Mouse (Mus musculus) stomach, postnatal 0 days (tissue): ENCODE results near the gene Uggt2. TPM values are rescaled to one million over a fixed set of nuclear protein-coding genes. Genes with fewer than 3 reads are reported as not detected.

Experiments
- ATAC-seq: fragments of 200-750 bp; cut with Nextera tagmentation; 2 replicates; pipeline ENCODE4 v1.8.0; 2017; ENCODE audit not compliant: low FRiP score, low TSS enrichment
- DNase-seq: peaks from one replicate; pipeline ENCODE4 v3.0.0-alpha.2; 2016; ENCODE audit warnings: low spot score
- H3K27ac ChIP-seq: fragments of 300-500 bp; sonication (generic); replicated peaks from 2 replicates; pipeline ENCODE4 v1.5.1; 2014; ENCODE audit warnings: mild to moderate bottlenecking, control low read depth
- H3K27me3 ChIP-seq: fragments of 300-500 bp; sonication (generic); 2 replicates; pipeline ENCODE4 v1.6.1; 2014; ENCODE audit warnings: low read length; ENCODE audit not compliant: control insufficient read depth, insufficient read depth
- H3K36me3 ChIP-seq: fragments of 300-500 bp; sonication (generic); 2 replicates; pipeline ENCODE4 v1.6.1; 2014; ENCODE audit warnings: low read length, mixed read lengths; ENCODE audit not compliant: control insufficient read depth, insufficient read depth
- H3K4me1 ChIP-seq: fragments of 300-500 bp; sonication (generic); replicated peaks from 2 replicates; pipeline ENCODE4 v1.6.1; 2014; ENCODE audit warnings: antibody characterized with exemption; ENCODE audit not compliant: control insufficient read depth, insufficient read depth
- H3K4me2 ChIP-seq: fragments of 300-500 bp; sonication (generic); replicated peaks from 2 replicates; pipeline ENCODE4 v1.6.1; 2014; ENCODE audit warnings: low read depth, mild to moderate bottlenecking, control low read depth, moderate library complexity
- H3K4me3 ChIP-seq: fragments of 300-500 bp; sonication (generic); 2 replicates; pipeline ENCODE4 v1.5.1; 2014; ENCODE audit warnings: low read depth, low read length, control low read depth
- H3K9ac ChIP-seq: fragments of 300-500 bp; sonication (generic); 2 replicates; pipeline ENCODE4 v1.6.1; 2014; ENCODE audit warnings: mild to moderate bottlenecking, low read length, control low read depth, mixed read lengths
- H3K9me3 ChIP-seq: fragments of 300-500 bp; sonication (generic); 2 replicates; pipeline ENCODE4 v1.6.1; 2016; ENCODE audit warnings: low read length; ENCODE audit not compliant: control insufficient read depth
- CTCF ChIP-seq: IDR thresholded peaks from 2 replicates; pipeline ENCODE4 v1.5.1; 2016; ENCODE audit warnings: antibody characterized with exemption, low read depth, mild to moderate bottlenecking, moderate library complexity
- EP300 ChIP-seq: optimal IDR thresholded peaks from 2 replicates; pipeline ENCODE3; 2016; ENCODE audit warnings: antibody characterized with exemption
- WGBS: fragments of 180-500 bp; shearing (Covaris S2); extraction: QIAGEN DNeasy Blood & Tissue Kit; methylation state at CpG from one replicate; pipeline ENCODE4 v1.1.7; 2014; 5-methylcytosine and 5-hydroxymethylcytosine counted together
- polyA plus RNA-seq: library from polyadenylated mRNA; unstranded; fragments of >200 nt; fragmentation: Nextera tagmentation; extraction: Ambion mirVana; gene quantifications from 2 replicates; pipeline ENCODE4 v1.2.1, GENCODE M21; 2015

The Uggt2 gene
- polyA plus RNA-seq, 1 experiment from 2014 or later = 2.7 TPM

DNA sequence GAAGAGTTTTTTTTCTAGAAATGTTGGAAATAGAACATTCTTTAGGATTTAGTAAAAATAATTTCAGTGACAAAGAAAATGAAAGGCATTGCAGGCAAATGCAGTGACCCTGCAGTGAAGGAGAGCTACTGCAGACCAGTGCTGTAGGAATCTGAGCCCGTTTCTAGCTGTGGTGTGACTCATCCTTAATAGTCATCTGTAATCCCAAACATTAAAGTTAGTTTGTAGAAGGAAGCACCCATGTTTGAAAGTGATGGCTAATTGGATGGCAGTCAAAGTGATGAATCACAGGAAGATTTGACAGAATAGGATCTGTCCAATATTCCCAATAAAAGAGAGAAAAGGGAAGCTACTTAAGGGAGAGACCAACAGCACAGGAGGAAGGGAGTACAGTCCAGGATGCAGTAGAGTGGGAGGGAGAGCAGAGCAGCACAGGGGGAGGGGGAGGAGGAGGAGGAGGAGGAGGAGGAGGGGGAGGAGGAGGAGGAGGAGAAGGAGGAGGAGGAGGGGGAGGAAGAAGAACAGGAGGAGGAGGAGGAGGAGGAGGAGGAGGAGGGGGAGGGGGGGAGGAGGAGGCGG, 71.5 kb downstream of the Uggt2 start:
- TF ChIP-seq CTCF (no peak), EP300 (no peak)
- DNase-seq = no peak
- 58% methylated on average over 2 of the region's 2 CpGs for WGBS
- no peak for ATAC-seq
- Histone ChIP-seq H3K4me3 (no peak overlapping the region), H3K27me3 (no peaks in the 10 kb centered on the region), H3K9ac (no peak overlapping the region), H3K9me3 (no peaks in the 10 kb centered on the region), H3K27ac (no peak overlapping the region), H3K4me1 (no peaks in the 10 kb centered on the region), H3K36me3 (no peaks in the 10 kb centered on the region), H3K4me2 (no peak overlapping the region)

DNA sequence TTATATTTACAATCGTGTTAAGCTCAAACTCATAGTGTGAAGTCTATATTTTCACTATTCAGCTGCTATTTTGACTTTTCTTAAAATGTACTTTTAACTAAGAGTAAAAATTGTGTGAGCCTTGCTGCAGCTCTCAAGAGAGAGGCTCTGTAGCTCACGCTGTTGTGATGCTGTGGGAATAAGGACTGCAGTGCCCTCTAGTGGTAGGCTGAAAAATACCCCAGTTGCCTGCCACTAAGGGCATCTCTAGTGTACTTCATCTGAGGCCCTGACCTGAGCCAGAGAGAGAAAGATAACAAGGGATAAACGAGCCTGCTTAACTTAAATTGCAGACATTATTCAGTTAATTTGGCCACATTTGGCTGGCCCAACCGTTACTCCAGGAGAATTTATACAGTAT, 72.1 kb downstream of the Uggt2 start:
- H3K27me3 ChIP-seq = no peaks in the 10 kb centered on the region
- H3K9ac ChIP-seq = no peak overlapping the region
- H3K36me3 ChIP-seq = no peaks in the 10 kb centered on the region
- no peaks in the 10 kb centered on the region for H3K9me3 ChIP-seq
- TF ChIP-seq CTCF (peak; percentile 92), EP300 (no peak)
- DNase-seq (peak; percentile 59), ATAC-seq (peak; percentile 78; the same call in 1 of the 2 replicates)
- no peaks in the 10 kb centered on the region for H3K4me1 ChIP-seq
- H3K4me3 ChIP-seq = no peak overlapping the region
- H3K27ac ChIP-seq = no peak overlapping the region
- no peak overlapping the region for H3K4me2 ChIP-seq
- 44% methylated on average over 4 of the region's 4 CpGs for WGBS

DNA sequence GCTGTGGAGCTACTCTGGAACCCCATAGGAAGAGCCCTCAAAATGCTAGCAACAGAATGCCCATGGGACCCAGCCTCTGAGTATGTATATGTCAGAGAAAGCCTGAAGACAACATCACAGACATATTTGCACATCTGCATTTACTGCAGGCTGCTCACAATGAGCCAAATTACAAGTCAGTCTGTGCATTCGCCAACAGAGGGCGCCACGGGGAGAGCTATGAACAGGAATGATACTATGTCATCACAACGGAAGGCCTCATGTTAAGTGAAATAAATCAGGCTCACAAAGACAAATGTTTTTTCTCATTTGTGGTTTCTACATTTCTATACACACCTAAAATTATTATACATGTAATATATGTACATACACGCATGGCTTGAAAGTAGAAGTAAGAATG, 73.3 kb downstream of the Uggt2 start:
- no peak for DNase-seq
- no peak overlapping the region for H3K9ac ChIP-seq
- no peak overlapping the region for H3K27ac ChIP-seq
- H3K4me1 ChIP-seq = no peaks in the 10 kb centered on the region
- no peaks in the 10 kb centered on the region for H3K27me3 ChIP-seq
- no peaks in the 10 kb centered on the region for H3K9me3 ChIP-seq
- ATAC-seq = no peak
- WGBS = 72% methylated on average over 5 of the region's 5 CpGs
- TF ChIP-seq CTCF (peak; percentile 59), EP300 (no peak)
- no peak overlapping the region for H3K4me2 ChIP-seq
- H3K4me3 ChIP-seq = no peak overlapping the region
- no peaks in the 10 kb centered on the region for H3K36me3 ChIP-seq

DNA sequence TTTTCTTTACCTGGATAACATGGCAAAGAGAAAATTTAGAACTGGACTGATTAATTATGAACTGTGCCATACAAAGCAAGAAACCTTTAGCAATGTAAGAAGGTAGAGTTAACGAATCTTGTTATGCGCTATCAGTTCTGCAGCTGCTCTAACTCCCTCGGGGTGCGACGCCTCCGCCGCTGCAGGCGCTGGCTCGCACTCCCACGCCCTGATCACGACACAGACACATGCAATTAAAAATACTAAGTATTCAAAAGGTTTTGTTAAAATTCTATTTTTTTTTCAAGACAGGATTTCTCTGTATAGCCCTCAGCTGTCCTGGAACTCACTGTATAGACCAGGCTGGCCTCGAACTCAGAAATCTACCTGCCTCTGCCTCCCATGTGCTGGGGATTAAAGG, 85.7 kb downstream of the Uggt2 start:
- H3K4me2 ChIP-seq = no peak overlapping the region
- no peak for TF ChIP-seq EP300
- no peak for TF ChIP-seq CTCF
- no peak for DNase-seq
- no peak overlapping the region for H3K9ac ChIP-seq
- no peaks in the 10 kb centered on the region for H3K4me1 ChIP-seq
- no peak for ATAC-seq
- no peaks in the 10 kb centered on the region for H3K9me3 ChIP-seq
- no peaks in the 10 kb centered on the region for H3K27me3 ChIP-seq
- no peaks in the 10 kb centered on the region for H3K36me3 ChIP-seq
- H3K27ac ChIP-seq = no peak overlapping the region
- H3K4me3 ChIP-seq = no peak overlapping the region
- 74% methylated on average over 12 of the region's 12 CpGs for WGBS

DNA sequence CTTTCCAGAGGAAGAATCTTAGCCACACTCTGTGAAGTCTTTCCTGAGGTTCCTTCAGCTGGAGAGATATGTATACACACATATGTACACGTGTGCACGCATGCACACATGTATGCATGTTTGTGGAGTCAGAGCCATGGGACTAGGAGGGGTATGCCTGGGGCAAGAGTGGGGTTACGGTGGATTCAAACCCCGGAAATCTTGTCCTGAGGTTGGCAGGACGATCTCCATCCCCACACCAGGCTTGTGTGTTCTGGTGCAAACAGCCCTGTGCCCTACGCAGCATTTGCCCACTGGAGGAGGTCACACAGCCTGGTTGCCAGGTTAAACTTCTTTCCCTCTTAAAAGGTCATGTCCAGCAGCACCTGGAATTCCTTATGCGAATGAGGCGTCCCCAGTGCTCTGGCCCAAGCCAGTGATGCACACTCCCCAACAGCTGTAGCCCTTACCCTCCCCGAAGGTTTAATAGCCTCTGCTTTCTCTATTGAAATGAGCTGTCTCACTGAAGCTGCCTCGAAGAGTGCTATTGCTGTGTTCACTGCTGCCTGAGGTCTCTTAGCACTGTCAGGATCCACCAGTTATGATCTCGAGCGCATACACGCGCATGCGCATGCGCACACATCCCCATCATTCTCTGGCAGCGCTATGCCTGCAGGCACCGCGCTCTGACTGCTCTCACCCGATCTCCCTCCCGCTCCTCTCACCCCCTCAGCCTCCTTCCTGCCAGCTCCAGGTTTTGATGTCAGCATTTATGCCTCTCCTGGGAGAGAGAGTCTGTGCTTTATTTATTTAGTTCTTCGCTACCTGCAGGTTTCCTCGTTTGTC, 86.4 kb downstream of the Uggt2 start:
- DNase-seq = peak; percentile 26
- WGBS = 71% methylated on average over 23 of the region's 23 CpGs
- no peak for ATAC-seq
- Histone ChIP-seq H3K4me3 (no peak overlapping the region), H3K4me1 (no peaks in the 10 kb centered on the region), H3K27ac (no peak overlapping the region), H3K4me2 (no peak overlapping the region), H3K27me3 (no peaks in the 10 kb centered on the region), H3K9me3 (no peaks in the 10 kb centered on the region), H3K9ac (no peak overlapping the region), H3K36me3 (no peaks in the 10 kb centered on the region)
- TF ChIP-seq EP300 (no peak), CTCF (no peak)

DNA sequence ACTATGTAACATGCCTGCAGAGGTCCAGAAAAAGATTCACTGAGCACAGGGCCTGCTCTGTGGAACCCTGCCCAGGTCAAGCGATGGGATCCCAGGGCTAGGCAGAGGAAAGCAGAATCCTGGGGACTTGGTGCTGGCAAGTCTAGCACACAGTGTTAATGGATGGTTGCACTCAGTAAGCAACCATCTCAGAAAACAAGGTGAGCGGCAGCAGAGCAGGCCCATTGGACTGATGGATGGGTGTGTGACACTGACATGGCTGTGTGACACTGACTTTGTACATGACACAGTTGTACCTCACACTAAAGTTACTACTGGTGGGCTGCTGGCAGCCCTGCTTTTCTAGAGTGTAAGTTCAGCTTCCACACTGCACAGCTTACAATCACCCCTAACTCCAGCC, 89.7 kb downstream of the Uggt2 start:
- ATAC-seq = no peak
- no peak overlapping the region for H3K9ac ChIP-seq
- TF ChIP-seq CTCF (no peak), EP300 (no peak)
- no peaks in the 10 kb centered on the region for H3K36me3 ChIP-seq
- no peaks in the 10 kb centered on the region for H3K4me1 ChIP-seq
- DNase-seq = no peak
- no peaks in the 10 kb centered on the region for H3K9me3 ChIP-seq
- H3K27me3 ChIP-seq = no peaks in the 10 kb centered on the region
- no peak overlapping the region for H3K4me3 ChIP-seq
- WGBS = 96% methylated on average over 2 of the region's 2 CpGs
- H3K4me2 ChIP-seq = no peak overlapping the region
- H3K27ac ChIP-seq = no peak overlapping the region
